ENCODE assay signal across 1 mouse cellular context in the genomic region with DNA sequence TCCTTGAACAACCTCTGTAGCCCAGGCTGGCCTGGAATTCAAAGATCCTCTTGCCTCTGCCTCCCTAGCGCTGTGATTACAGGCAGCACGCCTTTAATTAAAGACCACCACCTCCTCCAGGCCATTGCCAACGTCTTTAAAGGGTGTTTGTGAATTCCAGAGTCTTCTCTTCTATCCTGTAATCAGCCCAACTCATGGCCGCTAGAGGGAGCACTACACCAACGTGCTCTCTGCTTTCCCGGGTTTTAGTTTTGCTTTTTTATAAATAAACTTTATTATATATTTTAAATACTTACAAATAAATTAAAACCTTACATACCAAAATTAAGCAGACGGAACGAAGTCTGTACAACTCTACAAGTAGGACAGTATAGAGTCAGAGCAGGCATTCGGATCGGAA.
TF ChIP-seq lines count a peak whose summit lies in the region.

No protein-coding gene starts in this region.

TF ChIP-seq in MEL, 35 proteins besides CTCF, POLR2A, EP300 and RAD21 (continued from another document):
- TF ChIP-seq SIN3A (IDR thresholded peaks at IDR 0.05; ENCODE audit: low read length) (peak; percentile 51; the same call in 1 of the 2 replicates), BHLHE40 (IDR thresholded peaks at IDR 0.05; ENCODE audit: borderline replicate concordance, low read depth, low read length) (no peak), MAFK (IDR thresholded peaks at IDR 0.05; ENCODE audit: borderline replicate concordance, low read depth, low read length) (no peak), MYB (IDR thresholded peaks at IDR 0.05; ENCODE audit: low read depth, low read length) (no peak), NRF1 (IDR thresholded peaks at IDR 0.05; ENCODE audit: insufficient read depth, low read depth, low read length, poor library complexity, severe bottlenecking) (no peak), ZC3H11A (IDR thresholded peaks at IDR 0.05; ENCODE audit: low read depth, low read length) (peak; percentile 61), SMC3 (IDR thresholded peaks at IDR 0.05; ENCODE audit: low read depth, low read length) (peak; percentile 67), CHD1 (IDR thresholded peaks at IDR 0.05; ENCODE audit: low read depth, low read length) (no peak), USF1 (IDR thresholded peaks at IDR 0.05; ENCODE audit: low read depth, low read length) (no peak), NELFE (IDR thresholded peaks at IDR 0.05; ENCODE audit: low read depth, low read length) (no peak), ETS1 (IDR thresholded peaks at IDR 0.05; ENCODE audit: low read depth, low read length) (no peak), POLR2AphosphoS2 (IDR thresholded peaks at IDR 0.05; ENCODE audit: low read length) (no peak), GATA1 (IDR thresholded peaks at IDR 0.05; ENCODE audit: low read depth, low read length) (0 out of 2 replicates have a peak, but pooled peaks have one; percentile 4), TAL1 (IDR thresholded peaks at IDR 0.05; ENCODE audit: low read length) (no peak), GABPA (IDR thresholded peaks at IDR 0.05; ENCODE audit: low read depth, low read length) (no peak), RCOR1 (IDR thresholded peaks at IDR 0.05; ENCODE audit: low read depth, low read length) (no peak), ZMIZ1 (IDR thresholded peaks at IDR 0.05; ENCODE audit: low read depth, low read length) (no peak), MXI1 (IDR thresholded peaks at IDR 0.05; ENCODE audit: low read depth, low read length) (peak; percentile 34; the same call in 1 of the 2 replicates)
